Mouse (Mus musculus) T-helper 1 cell (primary cell): Measurements from ENCODE around the gene Sec14l1.

ENCODE experiments used
- in situ Hi-C: fragments of 300-600 bp; cut with MboI, MseI; formaldehyde crosslinking; loops from one replicate; pipeline ENCODE4 v1.15.1; 2025; ENCODE audit warnings: high pct_unique_total_duplicates

Sec14l1 gene

DNA sequence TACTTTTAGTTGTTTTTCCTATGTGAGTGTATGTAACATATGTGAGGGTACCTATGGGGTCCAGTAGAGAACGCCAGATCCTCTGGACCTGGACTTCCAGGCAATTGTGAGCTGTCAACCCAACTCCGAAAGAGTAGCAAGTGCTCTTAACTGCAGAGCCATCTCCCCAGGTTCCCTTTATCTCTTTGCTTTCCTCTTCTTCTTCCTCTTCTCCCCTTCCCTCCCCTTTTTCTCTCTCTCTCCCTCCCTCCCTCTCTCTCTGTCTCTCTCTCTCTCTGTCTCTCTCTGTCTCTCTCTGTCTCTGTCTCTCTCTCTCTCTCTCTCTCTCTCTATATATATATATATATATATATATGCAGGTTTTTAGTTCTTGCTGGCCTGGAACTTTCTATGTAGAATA, 7.1 kb upstream of the Sec14l1 start:
- in situ Hi-C loops: no loop called here

DNA sequence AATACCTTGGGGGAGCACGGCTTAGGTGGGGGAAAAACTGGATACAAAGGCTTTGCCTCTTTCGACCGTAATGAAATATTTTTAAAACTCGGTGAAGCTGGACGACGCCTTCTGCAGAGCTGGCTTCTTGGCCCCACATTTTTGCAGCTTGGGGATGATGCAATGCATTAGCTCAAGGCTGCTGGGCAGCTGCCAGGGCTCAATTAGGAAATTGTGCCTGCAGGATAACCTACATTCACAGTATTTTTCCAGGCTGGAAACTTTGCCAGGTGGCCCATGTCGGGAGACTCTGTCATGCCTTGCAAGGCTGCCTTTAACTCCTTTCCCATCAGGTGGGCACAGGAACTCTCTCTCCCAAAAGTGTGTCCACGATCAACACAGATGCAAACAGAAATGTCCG, 6.4 kb upstream of the Sec14l1 start:
- in situ Hi-C loops: no loop called here

- in situ Hi-C loops: no loop called here
Measured at GRCm38 (mm10) chr11:117109179-117109954, 5.6 kb upstream of the Sec14l1 start.

DNA sequence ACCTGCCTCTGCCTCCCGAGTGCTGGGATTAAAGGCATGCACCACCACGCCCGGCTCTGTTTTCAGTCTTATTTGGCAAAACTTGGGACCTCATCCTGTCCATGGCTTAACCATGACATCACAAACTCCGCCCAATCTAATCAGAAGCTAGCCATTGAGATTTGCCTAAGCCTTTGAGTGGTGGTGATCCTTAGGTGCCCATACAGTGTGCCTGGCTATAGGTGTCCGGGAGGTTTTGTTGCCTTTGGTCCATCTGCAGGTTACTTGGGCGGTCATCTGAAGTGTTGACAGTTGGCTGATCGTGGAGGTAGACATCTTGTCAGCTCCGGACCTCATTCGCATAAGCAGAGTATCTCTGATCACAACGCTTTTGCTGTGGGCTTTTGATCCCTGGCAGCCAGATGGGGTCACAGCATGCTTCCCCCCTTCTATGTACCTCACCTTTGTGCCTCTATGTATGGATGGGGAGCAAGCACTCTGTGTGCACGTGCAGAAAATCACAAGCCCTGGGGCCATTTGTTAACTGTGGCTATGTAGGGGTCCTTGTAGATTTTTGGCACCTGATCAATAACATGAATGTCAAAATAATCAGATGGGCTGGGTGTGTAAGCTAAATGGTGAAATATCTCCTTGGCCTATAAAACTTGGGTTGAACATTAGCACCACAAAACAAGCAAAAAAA, 2.9 kb upstream of the Sec14l1 start:
- in situ Hi-C loops: no loop called here

DNA sequence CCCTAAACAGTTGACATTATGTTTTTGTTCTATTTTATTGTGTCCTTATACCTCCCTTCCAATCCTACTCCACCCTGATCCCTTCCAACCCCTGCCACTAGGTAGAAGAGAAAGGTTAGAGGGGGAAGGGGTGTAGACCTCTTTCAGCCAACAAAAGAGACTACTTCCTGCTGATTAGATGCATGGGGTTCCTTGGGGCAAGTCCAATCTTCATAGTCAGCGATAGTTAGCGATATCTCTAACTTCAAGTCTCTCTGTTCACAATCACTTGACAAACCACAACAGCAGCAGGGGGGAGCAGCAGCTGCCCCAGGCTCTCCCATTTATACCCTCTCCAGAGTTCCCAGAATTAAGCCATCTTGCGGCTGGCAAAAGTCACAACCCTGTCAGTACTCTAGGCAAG, 2.3 kb upstream of the Sec14l1 start:
- in situ Hi-C loops: no loop called here

DNA sequence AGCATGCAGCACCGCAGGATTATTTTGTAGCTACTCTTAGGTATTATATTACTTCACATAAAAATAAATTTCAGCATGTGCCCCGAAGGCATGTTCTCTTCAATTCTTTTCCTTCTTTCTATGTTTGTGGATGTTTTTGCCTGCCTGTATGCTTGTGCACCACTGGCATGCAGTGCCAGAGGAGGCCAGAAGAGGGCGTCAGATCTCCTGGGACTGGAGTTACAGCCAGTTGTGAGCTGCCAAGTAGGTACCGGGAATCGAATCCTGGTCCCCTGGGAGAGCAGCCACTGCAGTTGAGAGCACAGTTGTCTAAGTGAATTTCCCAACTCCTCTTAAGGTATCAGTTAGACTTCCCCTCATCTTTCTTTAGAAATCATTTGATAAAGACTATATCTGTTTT, 1.6 kb upstream of the Sec14l1 start:
- in situ Hi-C loops: no loop called here

GRCm38 (mm10) chr11:117114231-117114591, 757 bp upstream of the Sec14l1 start:
- in situ Hi-C loops: no loop called here

DNA sequence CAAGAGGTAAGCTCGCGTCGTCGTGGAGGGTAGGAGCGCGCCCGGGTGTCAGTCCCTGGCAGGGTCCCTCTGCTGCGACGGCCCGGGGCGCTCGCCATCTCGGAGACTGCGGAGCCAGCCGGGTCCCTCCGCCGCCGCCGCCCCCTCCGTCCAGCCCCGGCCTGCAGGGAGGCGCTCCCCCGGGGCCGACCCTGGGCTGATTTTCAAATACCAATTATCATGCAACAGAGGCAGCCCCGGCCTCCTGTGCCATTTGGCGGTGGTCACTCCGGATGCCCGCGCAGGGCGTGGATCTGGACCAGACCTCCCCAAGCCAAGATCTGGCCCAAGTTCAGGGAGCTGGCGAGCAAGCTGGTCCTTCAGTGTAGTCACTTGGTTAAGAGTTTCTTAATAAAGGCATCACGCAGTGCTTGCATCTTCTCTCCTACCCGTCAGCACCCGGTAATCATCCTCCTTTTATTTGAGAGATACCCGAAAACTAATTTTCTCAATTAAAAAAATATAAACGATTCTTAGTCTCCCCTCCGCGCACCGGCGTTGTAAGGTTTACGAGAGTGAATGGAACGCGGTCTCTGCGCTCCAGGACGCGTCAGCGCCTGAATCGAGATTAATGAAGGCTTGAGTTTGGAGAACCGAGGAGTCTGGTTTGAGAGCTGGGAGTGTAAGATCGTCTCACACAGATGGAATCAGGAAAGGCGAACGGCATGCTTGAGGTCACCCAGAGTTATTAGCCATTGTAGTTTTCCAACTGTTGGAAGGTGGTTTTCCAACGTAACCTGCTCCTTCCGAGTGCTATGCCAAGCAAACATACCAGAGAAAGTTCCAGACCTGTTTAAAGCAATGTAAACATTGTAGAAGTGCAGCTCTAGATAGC, 615 bp downstream of the Sec14l1 start:
- in situ Hi-C loops: loop anchor here (5.0 kb wide), 1 partner anchor 33 kb away; no protein-coding TSS in a partner anchor

DNA sequence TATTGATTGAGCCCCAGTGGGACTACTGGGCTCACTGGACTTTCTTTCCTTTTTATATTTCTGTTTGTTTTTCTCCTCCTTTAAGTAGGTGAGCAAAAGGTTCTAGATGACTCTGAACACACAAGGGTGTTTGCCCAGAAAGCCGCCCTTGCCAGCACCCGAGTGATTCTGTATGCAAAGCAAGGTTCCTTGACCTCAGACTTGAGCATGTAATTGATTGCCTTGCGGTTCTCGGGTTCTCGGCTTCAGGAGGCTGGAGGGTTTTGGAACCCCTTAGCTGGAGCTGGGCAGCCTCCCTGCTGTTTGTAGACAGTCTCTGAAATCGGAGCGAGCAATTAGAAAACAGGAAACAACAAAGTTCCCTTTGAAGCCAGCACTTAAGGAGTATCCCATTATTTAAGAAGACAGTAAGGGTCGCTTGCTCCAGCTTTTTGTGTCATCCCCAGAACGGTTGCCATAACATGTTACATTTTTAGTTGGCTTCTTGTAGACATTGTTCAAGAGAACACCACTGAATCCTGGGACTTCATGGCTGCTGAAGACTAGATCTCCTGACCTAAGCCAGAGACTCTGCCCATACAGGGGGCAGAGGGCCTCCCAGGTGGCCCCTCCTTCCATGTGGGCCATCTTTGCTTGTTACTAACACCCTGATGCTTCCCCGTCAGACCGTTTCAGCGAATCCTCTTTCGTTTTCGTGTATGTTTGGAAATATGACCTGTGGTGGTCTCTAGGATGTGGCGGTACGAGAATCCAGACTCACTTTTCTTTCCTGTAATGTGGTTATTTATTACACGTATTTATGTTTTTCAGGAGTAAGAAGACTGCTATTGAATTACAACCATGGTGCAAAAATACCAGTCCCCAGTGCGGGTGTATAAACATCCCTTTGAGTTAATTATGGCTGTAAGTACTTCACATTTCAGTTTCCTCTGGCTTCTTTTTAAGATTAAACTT, 1.7 kb downstream of the Sec14l1 start:
- in situ Hi-C loops: loop anchor here (5.0 kb wide), 1 partner anchor 34 kb away; no protein-coding TSS in a partner anchor

DNA sequence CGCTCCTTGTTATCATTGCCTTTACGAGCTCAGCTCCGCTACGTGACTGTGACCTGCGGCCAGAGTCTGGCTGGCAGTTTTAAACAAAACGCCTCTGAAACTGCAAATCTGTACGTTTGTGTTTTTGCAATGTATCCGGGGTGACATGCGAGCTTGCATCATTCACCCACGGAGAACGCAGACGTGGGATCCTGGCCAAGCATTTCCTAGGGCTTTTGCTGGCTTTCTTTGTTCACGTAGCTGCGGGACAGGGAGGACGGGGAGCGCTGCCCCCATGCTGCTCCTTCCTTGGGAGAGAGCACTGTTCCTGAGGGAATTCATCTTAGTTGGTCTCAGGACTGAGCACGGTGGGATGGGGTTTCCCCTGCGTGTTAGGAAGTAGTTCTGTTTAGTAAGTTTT, 2.4 kb downstream of the Sec14l1 start:
- in situ Hi-C loops: loop anchor here (5.0 kb wide), 1 partner anchor 35 kb away; no protein-coding TSS in a partner anchor

- in situ Hi-C loops: loop anchor here (5.0 kb wide), 1 partner anchor 35 kb away; no protein-coding TSS in a partner anchor
Measured at GRCm38 (mm10) chr11:117117791-117118190, 2.8 kb downstream of the Sec14l1 start.

DNA sequence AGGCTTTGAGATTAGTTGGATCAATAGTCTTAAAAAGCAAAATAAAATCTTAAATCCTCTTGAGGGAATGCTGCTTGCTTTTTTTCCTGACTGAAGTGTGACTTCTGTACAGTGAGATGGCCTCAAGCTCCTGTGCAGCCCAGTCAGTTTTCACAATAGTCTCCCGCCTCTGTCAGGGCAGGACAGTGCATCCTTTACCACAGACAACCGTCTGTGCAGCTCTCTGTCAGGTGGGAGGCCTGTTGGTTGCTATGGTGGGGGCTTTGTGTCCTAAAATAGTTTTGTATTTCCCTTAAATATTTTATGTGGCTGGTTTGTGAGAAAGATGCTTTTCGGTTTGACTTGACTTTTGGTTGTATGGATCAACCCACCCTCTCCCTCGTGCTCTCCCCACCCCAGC, 3.3 kb downstream of the Sec14l1 start:
- in situ Hi-C loops: loop anchor here (5.0 kb wide), 1 partner anchor 36 kb away; no protein-coding TSS in a partner anchor

- in situ Hi-C loops: loop anchor here (5.0 kb wide), 1 partner anchor 37 kb away; no protein-coding TSS in a partner anchor
Measured at GRCm38 (mm10) chr11:117118721-117119321, 3.9 kb downstream of the Sec14l1 start.

- in situ Hi-C loops: loop anchor here (5.0 kb wide), 1 partner anchor 37 kb away; no protein-coding TSS in a partner anchor
Measured at GRCm38 (mm10) chr11:117119723-117120122, 4.8 kb downstream of the Sec14l1 start.

DNA sequence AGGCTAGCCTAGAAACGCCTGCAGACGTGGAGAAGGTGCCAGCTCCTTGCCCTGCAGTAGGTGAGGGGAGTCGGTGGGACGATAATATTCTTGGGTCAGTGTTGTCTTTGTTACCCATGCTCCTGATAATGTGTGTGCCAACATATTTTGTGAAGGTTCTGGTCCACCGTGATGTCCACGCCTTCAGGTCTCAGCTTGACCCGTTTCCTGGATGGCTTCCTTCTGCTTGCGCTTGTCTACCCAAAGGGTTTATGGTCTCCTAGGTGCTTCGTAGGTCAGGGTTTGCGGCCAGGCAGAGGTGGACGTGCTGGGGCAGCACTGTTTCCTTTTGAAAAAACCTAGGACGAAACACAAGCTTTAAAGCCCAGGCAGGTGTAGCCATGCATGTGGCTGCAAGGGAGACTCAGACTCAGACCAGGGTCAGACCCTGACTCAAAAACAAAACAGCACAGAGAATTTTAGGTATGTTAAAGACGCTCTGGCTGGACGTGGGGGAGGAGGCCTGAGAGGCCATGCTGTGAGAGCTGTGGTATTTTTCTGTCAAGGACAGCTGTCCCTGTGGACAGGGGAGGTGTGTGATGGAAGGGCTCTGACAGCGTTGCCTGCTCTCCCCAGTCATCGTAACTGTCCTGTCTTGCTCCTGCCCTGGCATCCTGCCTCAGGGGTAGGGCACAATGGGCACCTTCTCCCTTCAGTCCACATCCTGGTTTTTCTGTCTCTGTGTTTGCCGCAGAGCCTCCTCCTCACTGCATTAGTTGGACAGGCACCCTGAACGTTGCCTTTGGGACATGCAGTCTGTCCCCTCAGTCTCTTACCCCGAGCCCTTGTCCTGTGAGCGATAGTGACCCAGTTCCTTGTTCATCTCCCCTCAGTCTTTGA, 5.6 kb downstream of the Sec14l1 start:
- in situ Hi-C loops: no loop called here

- in situ Hi-C loops: no loop called here
Measured at GRCm38 (mm10) chr11:117121164-117121535, 6.2 kb downstream of the Sec14l1 start.

DNA sequence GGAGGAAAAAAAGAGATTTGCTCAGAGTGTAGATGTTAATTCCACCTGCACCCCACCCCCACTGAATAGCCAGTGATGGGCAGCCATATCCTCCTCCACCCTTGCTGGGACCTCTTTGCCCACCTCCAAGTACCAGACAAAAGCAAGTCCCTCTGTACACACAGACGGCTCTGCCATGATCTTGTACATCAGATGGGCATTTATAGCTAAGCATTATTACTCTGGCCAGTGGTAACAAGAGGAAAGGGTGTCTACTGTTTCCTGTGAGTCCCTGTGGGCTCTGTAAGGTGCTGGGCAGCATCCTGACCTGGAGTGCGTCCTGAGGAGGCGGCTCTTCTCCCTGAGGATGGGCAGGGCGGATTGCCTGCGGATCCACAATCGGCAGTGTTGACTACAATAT, 7.0 kb downstream of the Sec14l1 start:
- in situ Hi-C loops: no loop called here

- in situ Hi-C loops: no loop called here
Measured at GRCm38 (mm10) chr11:117123418-117124085, 8.6 kb downstream of the Sec14l1 start.

GRCm38 (mm10) chr11:117124539-117124938, 9.6 kb downstream of the Sec14l1 start:
- in situ Hi-C loops: no loop called here
